16 mouse cellular contexts compared by ENCODE assay signal in genomic region chr10:109740326-109740725, GRCm38 (mm10).
DNase-seq lines count a peak whose midpoint lies in the region; TF ChIP-seq lines count a peak whose summit lies in the region.
"Had no signal": no experiment of that assay in that cellular context is flagged by ENCODE, and none has a peak within 500 bp of the region (broad histone marks: within the 10 kb centered on the region; RNA-seq: fewer than 3 reads in every experiment).

No protein-coding gene starts in this region.

- TF ChIP-seq POLR2A in brain, embryonic 14.5 days (IDR thresholded peaks at IDR 0.05; ENCODE audit: borderline replicate concordance, extremely low read depth, insufficient read depth, insufficient read length, poor library complexity, severe bottlenecking), result no peak

- intact Hi-C loops in left cerebral cortex, postnatal 4 days (cut with DNase I), result no loop called here

- TF ChIP-seq CTCF in brain, embryonic 14.5 days (IDR thresholded peaks at IDR 0.05; ENCODE audit: borderline replicate concordance, extremely low read depth, insufficient read depth, insufficient read length), result no peak

- DNase-seq in embryo, embryonic 10 days (ENCODE audit: low spot score), result peak; percentile 4
- no peak for DNase-seq in embryo, embryonic 11 days
- DNase-seq in left cerebral cortex, postnatal 4 days, result peak; percentile 14
- DNase-seq in left cerebral cortex, adult 9 months (ENCODE audit: low spot score in 2 of 2), result no peak
- DNase-seq in brain, embryonic 14.5 days (ENCODE audit: low read depth), result peak; percentile 49
- peak; percentile 62 to 69 for DNase-seq in cerebellum, postnatal 10 days
- DNase-seq in B cell, adult 2 months, result no peak
- DNase-seq in liver, result no peak
- DNase-seq: gastrocnemius, postnatal 10 days; heart, adult 2 months; heart, postnatal 10 days; kidney, adult 18-20 months; kidney, postnatal 36 days; lung, adult 18-20 months; lung, postnatal 36 days; thymus, postnatal 25 days had no signal

Comparison
In these comparisons a context has a peak if more than half of its experiments do, and no peak if none do; other contexts are left out.
1. DNase-seq: peak in embryo, embryonic 10 days (single experiment), left cerebral cortex, postnatal 4 days (single experiment), brain, embryonic 14.5 days (single experiment) and cerebellum, postnatal 10 days (2 of 2); none in embryo, embryonic 11 days (single experiment), left cerebral cortex, adult 9 months (0 of 2), B cell, adult 2 months (0 of 2) and liver (single experiment).